Comparison of ENCODE assay signal across 8 mouse cellular contexts in genomic region chr17:69475423-69475822, GRCm38 (mm10). TPM values are rescaled to one million over a fixed set of nuclear protein-coding genes. Genes with fewer than 3 reads are reported as not detected.
A peak's percentile ranks its signal among the peaks of the same experiment; 100 is the strongest.
DNase-seq lines count a peak whose midpoint lies in the region; ATAC-seq and TF ChIP-seq lines count a peak whose summit lies in the region.

No protein-coding gene starts in this region.

- no peaks in the 10 kb centered on the region for H3K36me3 ChIP-seq in hindbrain, embryonic 12.5 days

- peak; percentile 84 for ATAC-seq in hindbrain, embryonic 12.5 days (ENCODE audit: low FRiP score)
- ATAC-seq in megakaryocyte, adult 5-6 weeks (ENCODE audit: poor library complexity, severe bottlenecking): peak; percentile 98

- H3K4me3 ChIP-seq in hindbrain, embryonic 12.5 days: peak overlapping the region; percentile 40
- peak overlapping the region; percentile 50 for H3K4me3 ChIP-seq in left cerebral cortex, adult 2 months

- no peaks in the 10 kb centered on the region for H3K27me3 ChIP-seq in hindbrain, embryonic 12.5 days

- H3K4me1 ChIP-seq in hindbrain, embryonic 12.5 days: peaks cover 3% of the 10 kb centered on the region; the same call in 1 of the 2 replicates

- H3K9ac ChIP-seq in hindbrain, embryonic 12.5 days: peak overlapping the region; percentile 58

- 2% methylated on average over 20 of the region's 20 CpGs for WGBS in hindbrain, embryonic 12.5 days

- H3K27ac ChIP-seq in hindbrain, embryonic 12.5 days: no peak overlapping the region
- no peak overlapping the region for H3K27ac ChIP-seq in left cerebral cortex, adult 2 months

- intact Hi-C loops in left cerebral cortex, adult 2 months (cut with DNase I): no loop called here

- peak; percentile 84 for TF ChIP-seq CTCF in left cerebral cortex, adult 2 months (IDR thresholded peaks at IDR 0.05)

- H3K4me2 ChIP-seq in hindbrain, embryonic 12.5 days (replicated peaks): peak overlapping the region; percentile 71

- H3K9me3 ChIP-seq in hindbrain, embryonic 12.5 days (replicated peaks): no peaks in the 10 kb centered on the region

- peak; percentile 42 for DNase-seq in T-cell, adult 2 months (ENCODE audit: low spot score)
- DNase-seq in cerebellum, postnatal 14 days: peak; percentile 78 to 85
- DNase-seq in frontal cortex, postnatal 25 days (ENCODE audit: low spot score in 2 of 2): peak; percentile 9 to 14
- DNase-seq in left cerebral cortex, adult 2 months (ENCODE audit: extremely low spot score in 1 of 2, low spot score in 2 of 2): peak; percentile 33 to 71
- peak; percentile 83 for DNase-seq in retina, postnatal 1 day
- DNase-seq in urinary bladder, postnatal 14 days (ENCODE audit: low spot score): peak; percentile 29

RNA-seq across cellular contexts. Expression of gene Akain1, which starts 36.3 kb away (rescaled TPM):
- polyA plus RNA-seq in hindbrain, embryonic 12.5 days (2016; fragmentation: Nextera tagmentation; extraction: Ambion mirVana): 0.22 and 0.27 TPM in 2 replicates
- total RNA-seq in left cerebral cortex, adult 2 months (2021): 1 to 10 TPM; 5.1 to 6.0 TPM
- not detected in 2 replicates for total RNA-seq in megakaryocyte, adult 5-6 weeks (2015)
- total RNA-seq in megakaryocyte, adult 5-6 weeks (2017): not detected in 2 replicates

Comparison
In these comparisons a context has a peak if more than half of its experiments do, and no peak if none do; other contexts are left out.
1. DNase-seq: peak in every context shown above with its lines; median percentile 83 in retina, postnatal 1 day; 82 in cerebellum, postnatal 14 days; 52 in left cerebral cortex, adult 2 months; 42 in T-cell, adult 2 months; 29 in urinary bladder, postnatal 14 days; 12 in frontal cortex, postnatal 25 days.
2. RNA of gene Akain1, which starts 36.3 kb away (total RNA-seq): 5.1 to 6.0 TPM in left cerebral cortex, adult 2 months; not detected in megakaryocyte, adult 5-6 weeks; every median in the first group is over 4 times any median in the second.